Mouse (Mus musculus) olfactory bulb, adult 2 months (tissue): ENCODE results near the gene Eif4e2.

Experiments used
- CTCF ChIP-seq: fragments of 200-500 bp; IDR thresholded peaks from 2 replicates; pipeline ENCODE4 v1.5.1; 2012; ENCODE audit warnings: low read depth, mild to moderate bottlenecking, low read length, moderate library complexity; ENCODE audit not compliant: insufficient read depth
- POLR2A ChIP-seq: fragments of 200-500 bp; IDR thresholded peaks from 2 replicates; pipeline ENCODE4 v1.6.1; 2012; ENCODE audit warnings: mild to moderate bottlenecking, low read depth, low read length, moderate library complexity; ENCODE audit not compliant: insufficient read depth

GRCm38 (mm10) chr1:87185526-87185925, 28.2 kb upstream of the Eif4e2 start:
- TF ChIP-seq POLR2A = no peak
- TF ChIP-seq CTCF = no peak
